Mouse (Mus musculus): ENCODE measurements around the gene Wdr95.

The Wdr95 gene

DNA sequence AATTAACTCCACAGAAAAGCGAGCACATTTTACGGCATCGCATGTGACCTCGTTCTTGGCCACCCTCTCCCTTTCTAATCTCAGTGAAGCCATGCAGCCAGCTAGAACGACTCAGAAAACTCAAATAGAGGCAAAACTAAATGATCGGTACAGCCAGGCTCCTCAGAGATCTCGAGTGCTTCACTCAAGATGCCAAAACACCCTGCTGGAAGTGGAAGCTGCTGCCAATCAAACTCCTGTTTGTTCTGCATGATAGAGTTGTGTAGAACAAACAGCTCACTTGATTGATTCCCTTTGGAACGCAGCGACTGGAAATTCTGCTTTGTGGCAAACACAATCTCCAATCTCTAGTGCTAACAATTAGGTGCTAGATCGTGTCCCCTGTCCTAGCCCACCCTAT lies 48.5 kb downstream of the Wdr95 start:
- DNase-seq (ENCODE audit: extremely low read depth, low read depth, low spot score), result no peak

GRCm38 (mm10) chr5:149577449-149577848 lies 49.0 kb downstream of the Wdr95 start:
- DNase-seq (ENCODE audit: extremely low read depth, low read depth, low spot score), result no peak

GRCm38 (mm10) chr5:149582642-149583262 lies 54.3 kb downstream of the Wdr95 start:
- no peak for DNase-seq (ENCODE audit: extremely low read depth, low read depth, low spot score)

DNA sequence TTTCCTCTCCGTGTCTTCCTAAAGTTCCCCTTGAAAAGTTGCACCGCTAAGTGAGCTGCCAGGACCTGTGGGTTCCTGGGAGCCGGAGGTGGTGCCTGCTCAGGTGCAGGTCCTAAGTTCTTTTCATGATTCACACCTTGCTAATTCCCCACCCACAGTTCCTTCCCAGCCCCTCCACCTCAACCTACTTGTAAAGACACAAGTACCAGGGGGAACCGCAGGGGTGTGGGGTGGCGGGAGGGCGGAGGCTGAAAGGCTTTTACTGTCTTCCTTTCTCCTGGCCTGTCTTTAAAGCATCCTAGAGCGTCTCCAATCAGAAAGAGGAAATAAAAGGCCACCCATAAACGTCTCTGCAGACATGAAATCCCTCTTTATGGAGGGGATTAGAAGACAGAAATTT lies 55.0 kb downstream of the Wdr95 start:
- DNase-seq (ENCODE audit: extremely low read depth, low read depth, low spot score), result no peak

- no peak for DNase-seq (ENCODE audit: extremely low read depth, low read depth, low spot score)
Measured at GRCm38 (mm10) chr5:149584154-149584655, 55.7 kb downstream of the Wdr95 start.

- no peak for DNase-seq (ENCODE audit: extremely low read depth, low read depth, low spot score)
Measured at GRCm38 (mm10) chr5:149585231-149585630, 56.8 kb downstream of the Wdr95 start.

DNA sequence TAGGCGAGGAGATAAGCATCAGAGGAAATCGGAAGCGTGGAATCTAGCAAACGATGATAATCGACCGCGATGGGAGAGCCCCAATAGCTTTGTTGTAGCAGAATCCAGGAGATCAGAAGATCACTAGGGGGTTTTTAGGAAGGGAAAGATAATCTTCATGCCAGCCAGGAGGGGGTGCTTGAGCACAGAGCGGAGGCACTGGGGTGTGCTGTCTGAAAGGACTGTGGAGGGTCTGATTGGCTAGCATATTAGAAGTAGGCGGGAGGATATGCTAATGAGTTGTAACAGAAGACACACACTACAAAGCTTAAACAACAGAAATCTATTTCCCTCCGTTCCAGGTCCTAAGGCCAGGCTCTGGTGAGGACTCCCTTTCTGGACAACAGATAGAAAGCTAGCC lies 57.4 kb downstream of the Wdr95 start:
- no peak for DNase-seq (ENCODE audit: extremely low read depth, low read depth, low spot score)

- no peak for DNase-seq (ENCODE audit: extremely low read depth, low read depth, low spot score)
Measured at GRCm38 (mm10) chr5:149587327-149587895, 58.9 kb downstream of the Wdr95 start.

- DNase-seq (ENCODE audit: extremely low read depth, low read depth, low spot score), result no peak
Measured at GRCm38 (mm10) chr5:149588814-149589534, 60.5 kb downstream of the Wdr95 start.

GRCm38 (mm10) chr5:149589932-149590331 lies 61.5 kb downstream of the Wdr95 start:
- DNase-seq (ENCODE audit: extremely low read depth, low read depth, low spot score), result no peak

DNA sequence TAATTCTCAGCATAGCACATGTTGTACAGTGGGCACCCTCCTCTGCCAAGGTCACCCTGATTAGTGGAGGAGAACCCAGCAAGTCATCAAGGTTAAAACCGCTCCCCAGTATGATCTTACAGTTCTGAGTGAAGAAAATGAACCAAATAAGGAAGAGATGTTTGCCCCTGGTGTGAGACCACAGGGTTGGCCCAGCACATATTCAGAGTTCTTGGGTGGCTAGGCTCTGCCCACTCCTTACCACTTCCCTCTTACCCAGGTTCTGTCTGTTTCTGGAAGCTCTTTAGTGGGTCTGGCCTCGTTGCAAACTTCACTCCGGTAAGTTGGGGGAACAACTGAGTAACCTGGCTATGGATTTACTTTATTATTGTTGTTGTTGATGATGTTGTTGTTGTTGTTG lies 65.7 kb downstream of the Wdr95 start:
- DNase-seq (ENCODE audit: extremely low read depth, low read depth, low spot score), result no peak

GRCm38 (mm10) chr5:149597351-149597750 lies 68.9 kb downstream of the Wdr95 start:
- no peak for DNase-seq (ENCODE audit: extremely low read depth, low read depth, low spot score)

- no peak for DNase-seq (ENCODE audit: extremely low read depth, low read depth, low spot score)
Measured at GRCm38 (mm10) chr5:149601996-149602395, 73.5 kb downstream of the Wdr95 start.

DNA sequence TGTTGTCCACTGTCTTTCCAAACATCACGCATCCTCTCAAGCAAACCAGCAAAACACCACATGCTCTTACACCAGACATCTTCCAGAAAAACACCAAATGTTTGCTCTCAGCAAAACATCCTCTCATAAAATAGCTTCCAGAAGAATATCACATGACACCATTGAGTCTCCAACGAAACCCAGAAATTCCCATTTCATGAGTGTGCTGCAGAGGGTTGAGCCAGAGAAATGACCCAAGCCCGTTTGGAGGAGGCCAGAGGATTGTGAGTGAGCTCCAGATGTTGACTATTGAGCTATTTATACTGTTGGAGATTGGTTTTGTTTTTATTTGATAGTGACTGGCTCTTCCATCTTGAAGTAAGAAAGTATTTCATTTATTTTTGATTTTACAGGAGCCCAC lies 74.8 kb downstream of the Wdr95 start:
- DNase-seq (ENCODE audit: extremely low read depth, low read depth, low spot score), result no peak

DNA sequence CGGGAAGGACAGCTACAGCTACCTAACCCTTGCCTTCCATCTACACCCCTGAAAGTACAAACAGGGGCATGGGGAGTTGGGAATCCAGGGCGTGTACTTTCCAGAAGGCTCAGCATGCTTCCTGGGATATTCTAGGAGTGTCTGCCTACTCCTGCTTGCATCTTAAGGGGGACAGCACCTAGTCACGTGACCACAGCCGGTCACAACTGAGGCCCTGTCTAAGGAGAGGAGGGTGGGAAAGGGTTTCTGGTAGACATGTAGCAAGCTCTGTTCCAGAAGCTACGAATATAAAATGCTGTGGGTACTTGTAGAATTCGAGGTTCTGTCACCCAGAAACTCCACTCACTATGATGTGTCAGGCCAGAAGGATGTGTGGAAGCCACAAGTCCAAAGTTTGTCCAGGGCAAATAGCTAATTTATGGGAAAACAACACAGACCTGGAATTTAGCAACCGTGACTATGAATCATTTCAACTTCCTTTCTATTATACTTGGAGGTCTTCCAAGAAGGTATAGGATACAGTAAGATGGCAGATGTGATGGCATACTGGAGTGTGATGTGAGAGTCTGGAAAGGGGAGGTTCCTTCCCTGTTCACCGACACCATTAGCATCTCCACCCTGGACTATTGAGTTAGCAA lies 78.7 kb downstream of the Wdr95 start:
- DNase-seq (ENCODE audit: extremely low read depth, low read depth, low spot score), result no peak

GRCm38 (mm10) chr5:149611476-149612164 lies 83.1 kb downstream of the Wdr95 start:
- no peak for DNase-seq (ENCODE audit: extremely low read depth, low read depth, low spot score)

GRCm38 (mm10) chr5:149612165-149612518 lies 83.7 kb downstream of the Wdr95 start:
- DNase-seq (ENCODE audit: extremely low read depth, low read depth, low spot score), result no peak

DNA sequence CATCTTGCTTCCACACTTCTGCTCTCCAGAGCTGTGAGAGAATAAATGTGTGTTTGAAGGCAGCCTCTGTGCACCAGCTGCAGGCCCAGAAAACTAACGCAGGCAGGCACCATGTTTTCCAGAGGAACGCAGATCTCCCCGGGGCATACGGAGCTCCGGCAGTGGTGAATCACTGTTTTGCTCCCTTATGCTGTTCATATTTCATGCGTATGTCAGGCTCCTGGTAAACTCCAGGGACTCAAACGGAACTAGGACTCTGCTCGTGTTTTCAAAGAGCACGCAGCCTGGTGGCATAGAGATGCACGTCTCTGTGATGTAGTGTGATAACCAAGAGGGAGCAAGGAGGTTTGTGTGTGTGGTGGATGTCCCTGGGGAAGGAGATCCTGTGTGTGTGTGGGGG lies 84.3 kb downstream of the Wdr95 start:
- DNase-seq (ENCODE audit: extremely low read depth, low read depth, low spot score), result no peak

DNA sequence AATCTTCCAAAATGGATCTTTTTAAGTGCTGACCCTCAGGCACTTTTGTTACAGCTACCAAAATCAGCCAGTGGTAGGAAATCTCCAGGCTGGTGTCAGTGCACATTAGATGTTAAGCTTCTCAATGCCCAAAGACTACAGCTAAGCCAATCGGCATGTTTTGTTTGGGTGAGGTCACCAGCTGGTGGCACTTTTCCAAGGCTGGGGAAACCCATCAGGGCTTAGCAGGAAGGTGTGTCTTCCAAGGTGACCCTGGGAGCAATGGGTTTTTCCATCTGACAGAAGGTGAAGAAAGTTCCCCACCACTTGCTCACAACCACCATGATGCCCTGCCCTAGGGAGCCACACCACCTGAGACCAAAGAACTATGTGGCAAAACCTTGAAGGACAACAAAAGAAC lies 87.7 kb downstream of the Wdr95 start:
- no peak for DNase-seq (ENCODE audit: extremely low read depth, low read depth, low spot score)

GRCm38 (mm10) chr5:149616817-149617216 lies 88.3 kb downstream of the Wdr95 start:
- no peak for DNase-seq (ENCODE audit: extremely low read depth, low read depth, low spot score)

GRCm38 (mm10) chr5:149617776-149618425 lies 89.4 kb downstream of the Wdr95 start:
- no peak for DNase-seq (ENCODE audit: extremely low read depth, low read depth, low spot score)
